Mouse (Mus musculus) cerebral cortex, adult 2 months (tissue): ENCODE measurements around the gene Prr3.

ENCODE experiments used
- WGBS: fragments of 180-500 bp; shearing (Covaris S2); methylation state at CpG from one replicate; pipeline ENCODE4 v1.1.7; 2018; 5-methylcytosine and 5-hydroxymethylcytosine counted together

Gene Prr3

DNA sequence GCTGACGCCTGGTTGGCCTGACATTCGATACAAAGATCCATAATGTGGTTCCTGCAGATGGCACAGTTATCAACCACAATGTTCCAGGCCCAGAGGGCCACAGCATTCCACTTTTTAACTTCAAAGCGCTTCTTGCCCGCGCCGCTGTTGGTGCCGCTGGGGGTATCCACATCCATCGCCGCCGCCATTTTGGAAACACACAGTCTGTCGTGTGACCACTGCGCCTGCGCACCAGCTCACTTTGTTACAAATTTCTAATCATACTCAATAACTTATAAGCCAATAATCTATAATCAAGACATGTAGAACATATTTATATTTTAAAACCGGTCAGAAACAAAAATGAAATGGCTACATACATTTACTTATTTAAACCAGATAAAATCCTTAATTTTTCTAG is 44.3 kb downstream of the Prr3 start:
- 91% methylated on average over 14 of the region's 14 CpGs for WGBS

DNA sequence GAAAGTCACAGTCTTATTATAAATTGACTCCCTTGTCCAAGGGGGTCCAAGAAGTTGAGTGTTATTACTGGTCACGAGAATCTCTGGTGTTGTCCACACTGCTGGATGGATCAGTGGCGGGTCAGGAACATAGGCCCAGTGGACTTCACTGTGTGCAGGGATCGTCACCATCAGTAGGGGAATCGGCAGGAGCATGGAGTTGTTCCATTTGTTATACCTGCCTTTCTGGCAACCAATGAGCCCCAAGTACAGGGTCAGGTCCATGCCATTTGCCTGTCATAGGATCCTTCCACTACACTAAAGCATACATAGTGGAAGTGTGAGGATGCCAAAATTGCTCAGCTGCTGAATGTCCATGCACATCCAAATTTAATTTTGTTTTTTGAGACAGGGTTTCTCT is 47.4 kb downstream of the Prr3 start:
- 90% methylated on average over 4 of the region's 4 CpGs for WGBS

GRCm38 (mm10) chr17:35930627-35931026 is 49.4 kb downstream of the Prr3 start:
- WGBS, result 93% methylated on average over 12 of the region's 12 CpGs

DNA sequence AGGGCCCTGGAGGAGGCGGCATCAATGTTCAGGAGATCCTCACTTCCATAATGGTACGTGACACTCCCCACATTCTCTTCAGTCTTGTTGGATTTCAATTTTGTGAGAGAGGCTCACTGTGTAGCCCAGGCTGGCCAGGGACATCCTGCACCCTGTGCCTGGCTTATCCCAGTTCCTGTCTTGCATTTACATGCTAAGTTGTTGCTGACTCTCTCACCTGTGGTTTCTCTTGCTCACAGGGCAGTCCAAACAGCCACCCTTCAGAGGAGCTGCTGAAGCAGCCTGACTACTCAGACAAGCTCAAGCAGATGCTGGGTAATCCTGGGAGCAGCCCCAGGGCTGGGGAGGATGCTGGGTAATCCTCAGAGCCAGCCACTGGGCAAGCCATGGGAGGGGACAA is 50.5 kb downstream of the Prr3 start:
- WGBS, result 96% methylated on average over 2 of the region's 2 CpGs

GRCm38 (mm10) chr17:35927471-35927870 is 52.6 kb downstream of the Prr3 start:
- 66% methylated on average over 1 of the region's 1 CpGs for WGBS

GRCm38 (mm10) chr17:35923281-35923680 is 56.8 kb downstream of the Prr3 start:
- WGBS, result 81% methylated on average over 4 of the region's 4 CpGs

DNA sequence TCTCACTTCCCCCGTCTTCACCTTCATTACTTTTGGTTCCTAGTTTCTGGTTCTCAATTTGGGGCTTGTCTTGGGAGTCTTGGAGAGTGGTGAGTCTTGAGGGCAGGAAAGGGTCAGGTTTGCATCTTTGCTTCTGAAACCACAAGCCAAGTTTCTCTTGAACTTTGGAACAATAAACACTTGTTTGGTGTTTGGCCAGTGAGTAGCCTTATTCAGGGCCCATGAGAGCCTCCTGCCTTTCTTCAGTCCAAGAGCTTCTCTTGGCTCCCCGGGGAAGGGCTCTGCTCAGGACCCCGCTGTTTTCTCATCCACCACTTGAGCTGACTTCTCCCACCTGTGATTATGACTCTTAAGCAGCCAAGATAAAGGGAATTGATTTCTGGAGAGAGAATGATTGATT is 57.5 kb downstream of the Prr3 start:
- 53% methylated on average over 3 of the region's 3 CpGs for WGBS
